Mouse (Mus musculus): ENCODE data around the gene Hat1. TPM values are rescaled to one million over a fixed set of nuclear protein-coding genes. Genes with fewer than 3 reads are reported as not detected.

The Hat1 gene
- 49.2 and 50.5 TPM in 2 replicates for polyA plus RNA-seq (2015; fragmentation: Nextera tagmentation; extraction: Ambion mirVana)

DNA sequence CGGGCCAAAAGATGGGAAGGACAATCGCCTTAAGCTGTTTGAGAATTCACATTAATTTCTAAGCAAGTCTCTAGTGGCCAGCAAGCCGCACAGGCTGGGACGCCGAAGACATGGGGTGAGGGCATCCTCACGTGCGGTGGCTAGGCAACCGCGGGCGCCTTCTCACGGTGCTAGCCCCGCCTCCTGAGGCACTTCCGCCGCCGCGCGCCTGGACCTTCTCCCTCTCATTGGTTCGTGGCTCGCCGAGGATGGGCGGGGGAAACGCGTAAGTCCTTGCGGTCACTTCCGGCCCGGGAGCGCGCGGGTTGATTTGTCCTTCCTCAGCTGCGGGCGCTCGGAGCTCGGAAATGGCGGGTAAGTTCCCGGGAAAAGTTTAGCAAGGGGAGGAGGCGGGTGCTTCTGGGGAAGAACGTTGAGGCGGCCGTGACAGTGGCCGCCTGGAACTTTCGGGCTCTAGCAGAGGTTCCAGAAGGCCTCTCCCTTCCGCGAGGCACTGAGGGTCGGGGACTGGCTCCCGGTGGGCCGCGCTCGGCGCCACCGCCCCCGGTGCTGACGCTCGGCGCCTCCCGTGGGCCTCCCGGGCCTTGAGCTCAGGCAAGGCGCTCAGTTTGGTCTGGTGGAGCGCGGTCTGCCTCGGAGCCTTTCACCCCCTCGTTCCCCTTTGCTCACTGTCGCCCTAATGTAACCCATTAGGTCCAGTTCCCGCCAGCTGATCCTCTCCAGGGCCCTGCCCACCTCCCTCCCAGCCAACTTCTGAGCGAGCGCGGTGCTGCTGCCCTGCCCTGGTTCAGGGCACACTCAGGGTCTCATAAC, at the start of gene Hat1:
Gene Hat1 (plus strand): TSS at position 8 of the 813 bp plus-strand sequence.
- H3K4me1 ChIP-seq (replicated peaks): peaks cover 13% of the 10 kb centered on the region
- no peaks in the 10 kb centered on the region for H3K9me3 ChIP-seq
- H3K27ac ChIP-seq (replicated peaks): peak within 1 kb of the TSS; percentile 64
- peak; percentile 99 for ATAC-seq (ENCODE audit: low read depth)
- H3K4me3 ChIP-seq: peak within 1 kb of the TSS; percentile 93
- peak within 1 kb of the TSS; percentile 77 for H3K9ac ChIP-seq
- H3K27me3 ChIP-seq: no peaks in the 10 kb centered on the region
- peak within 1 kb of the TSS; percentile 90 for H3K4me2 ChIP-seq
- under 1% methylated on average over 66 of the region's 66 CpGs for WGBS
- H3K36me3 ChIP-seq: peaks cover 19% of the 10 kb centered on the region

- no peak overlapping the region for H3K9ac ChIP-seq
- WGBS: 91% methylated on average over 5 of the region's 5 CpGs
- no peak overlapping the region for H3K27ac ChIP-seq (replicated peaks)
- ATAC-seq (ENCODE audit: low read depth): no peak
- H3K36me3 ChIP-seq: peaks cover 36% of the 10 kb centered on the region
- no peaks in the 10 kb centered on the region for H3K27me3 ChIP-seq
- no peaks in the 10 kb centered on the region for H3K4me1 ChIP-seq (replicated peaks)
- no peaks in the 10 kb centered on the region for H3K9me3 ChIP-seq
- no peak overlapping the region for H3K4me3 ChIP-seq
- no peak overlapping the region for H3K4me2 ChIP-seq
Measured at GRCm38 (mm10) chr2:71340126-71340525, 48.6 kb upstream of the Hat1 start.

- H3K4me3 ChIP-seq: no peak overlapping the region
- H3K9ac ChIP-seq: no peak overlapping the region
- no peaks in the 10 kb centered on the region for H3K27me3 ChIP-seq
- no peak for ATAC-seq (ENCODE audit: low read depth)
- no peaks in the 10 kb centered on the region for H3K9me3 ChIP-seq
- H3K4me2 ChIP-seq: no peak overlapping the region
- H3K27ac ChIP-seq (replicated peaks): no peak overlapping the region
- peaks cover 32% of the 10 kb centered on the region for H3K36me3 ChIP-seq
- H3K4me1 ChIP-seq (replicated peaks): no peaks in the 10 kb centered on the region
- WGBS: 95% methylated on average over 10 of the region's 10 CpGs
Measured at GRCm38 (mm10) chr2:71343884-71344640, 44.7 kb upstream of the Hat1 start.

DNA sequence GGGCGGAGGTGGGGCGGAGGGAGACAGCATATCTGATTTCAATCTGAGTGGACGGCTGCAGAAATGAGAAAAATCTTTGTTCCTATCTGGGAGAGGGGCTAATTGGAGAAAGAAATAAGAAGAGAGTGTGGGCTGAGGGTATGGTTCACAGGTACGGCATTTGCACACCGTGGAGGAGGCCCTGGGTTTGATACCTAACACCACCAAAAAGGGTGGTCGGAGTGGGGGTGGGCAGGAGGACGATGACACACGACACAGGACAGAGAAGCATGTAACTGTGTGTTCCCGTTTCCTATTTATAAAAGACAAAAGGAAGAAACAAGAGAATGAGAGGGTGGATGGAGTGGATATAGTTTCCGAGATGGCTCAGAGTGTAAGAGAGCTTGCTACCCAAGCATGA, 41.6 kb upstream of the Hat1 start:
- no peak for ATAC-seq (ENCODE audit: low read depth)
- H3K27ac ChIP-seq (replicated peaks): no peak overlapping the region
- 92% methylated on average over 10 of the region's 10 CpGs for WGBS
- no peaks in the 10 kb centered on the region for H3K27me3 ChIP-seq
- no peak overlapping the region for H3K4me2 ChIP-seq
- peaks cover 21% of the 10 kb centered on the region for H3K36me3 ChIP-seq
- H3K4me3 ChIP-seq: no peak overlapping the region
- no peak overlapping the region for H3K9ac ChIP-seq
- no peaks in the 10 kb centered on the region for H3K9me3 ChIP-seq
- no peaks in the 10 kb centered on the region for H3K4me1 ChIP-seq (replicated peaks)

GRCm38 (mm10) chr2:71347732-71348490, 40.8 kb upstream of the Hat1 start:
- H3K36me3 ChIP-seq: peaks cover 13% of the 10 kb centered on the region
- H3K4me3 ChIP-seq: no peak overlapping the region
- ATAC-seq (ENCODE audit: low read depth): no peak
- WGBS: 92% methylated on average over 20 of the region's 20 CpGs
- no peaks in the 10 kb centered on the region for H3K9me3 ChIP-seq
- no peak overlapping the region for H3K4me2 ChIP-seq
- no peaks in the 10 kb centered on the region for H3K4me1 ChIP-seq (replicated peaks)
- H3K27ac ChIP-seq (replicated peaks): no peak overlapping the region
- H3K9ac ChIP-seq: no peak overlapping the region
- no peaks in the 10 kb centered on the region for H3K27me3 ChIP-seq

DNA sequence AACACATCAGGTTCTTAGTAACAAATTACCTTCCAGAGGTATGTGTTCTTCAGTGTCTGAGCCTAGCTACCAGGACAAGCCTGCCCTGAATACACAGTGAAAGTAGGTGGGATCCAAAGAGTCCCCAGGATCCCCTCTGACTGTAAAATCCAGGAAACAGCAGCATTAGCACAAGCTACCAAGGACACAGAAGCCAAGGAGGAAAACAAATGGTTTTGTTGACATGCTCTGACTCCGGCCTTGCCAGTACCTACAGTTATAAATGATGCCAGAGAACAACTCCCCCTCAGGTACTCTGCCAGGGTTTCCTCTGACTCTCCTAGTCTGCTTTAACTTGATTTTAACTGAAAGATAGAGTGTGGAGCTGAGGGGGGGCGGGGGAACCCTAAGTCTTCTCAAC, 39.2 kb upstream of the Hat1 start:
- H3K27me3 ChIP-seq: no peaks in the 10 kb centered on the region
- H3K9me3 ChIP-seq: no peaks in the 10 kb centered on the region
- no peaks in the 10 kb centered on the region for H3K36me3 ChIP-seq
- 83% methylated on average over 2 of the region's 2 CpGs for WGBS
- no peak overlapping the region for H3K9ac ChIP-seq
- H3K27ac ChIP-seq (replicated peaks): no peak overlapping the region
- no peaks in the 10 kb centered on the region for H3K4me1 ChIP-seq (replicated peaks)
- ATAC-seq (ENCODE audit: low read depth): no peak
- no peak overlapping the region for H3K4me2 ChIP-seq
- H3K4me3 ChIP-seq: no peak overlapping the region

- H3K27ac ChIP-seq (replicated peaks): no peak overlapping the region
- H3K9me3 ChIP-seq: no peaks in the 10 kb centered on the region
- no peak overlapping the region for H3K9ac ChIP-seq
- H3K27me3 ChIP-seq: no peaks in the 10 kb centered on the region
- no peak overlapping the region for H3K4me3 ChIP-seq
- WGBS: 71% methylated on average over 7 of the region's 7 CpGs
- no peak for ATAC-seq (ENCODE audit: low read depth)
- H3K4me1 ChIP-seq (replicated peaks): no peaks in the 10 kb centered on the region
- H3K36me3 ChIP-seq: no peaks in the 10 kb centered on the region
- no peak overlapping the region for H3K4me2 ChIP-seq
Measured at GRCm38 (mm10) chr2:71350181-71350580, 38.6 kb upstream of the Hat1 start.

DNA sequence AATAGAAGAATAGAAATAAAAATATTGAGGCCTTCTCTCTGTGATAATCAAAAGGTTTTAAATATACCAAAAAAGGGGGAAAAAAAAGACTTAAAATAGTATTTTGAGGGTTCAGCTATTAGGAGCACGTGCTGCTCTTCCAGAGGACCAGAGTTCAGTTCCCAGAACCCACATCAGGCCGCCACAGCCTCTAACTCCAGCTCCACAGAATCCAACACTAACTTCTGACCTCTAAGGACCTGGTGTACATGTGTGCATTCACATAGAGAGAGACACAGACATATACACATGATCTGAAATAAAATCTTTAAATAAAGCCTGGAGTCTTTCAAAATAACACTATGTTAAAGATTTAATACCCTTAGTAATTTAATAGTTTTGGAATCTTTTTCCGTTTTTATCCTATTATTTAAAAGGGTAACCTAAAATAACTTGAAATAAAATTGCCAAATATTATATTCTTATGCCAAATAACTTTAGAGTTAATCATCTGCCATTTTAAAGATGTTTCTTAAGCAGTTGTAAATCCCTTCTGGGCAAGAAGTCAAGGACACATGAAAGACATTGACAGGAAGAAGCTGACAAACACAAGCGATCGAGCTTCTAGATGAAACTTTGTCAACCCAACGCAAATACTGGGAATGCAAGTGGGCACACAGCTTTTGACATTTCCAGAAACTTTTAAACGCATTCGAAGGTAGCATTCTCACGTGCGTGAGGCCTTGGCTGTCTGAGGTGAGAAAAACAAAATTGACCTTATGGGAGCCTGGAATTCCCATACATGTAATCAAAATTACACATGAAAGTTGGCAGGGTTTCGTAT, 37.6 kb upstream of the Hat1 start:
- Histone ChIP-seq H3K4me3 (no peak overlapping the region), H3K27me3 (no peaks in the 10 kb centered on the region), H3K27ac (replicated peaks) (no peak overlapping the region), H3K4me1 (replicated peaks) (no peaks in the 10 kb centered on the region), H3K9me3 (no peaks in the 10 kb centered on the region), H3K36me3 (no peaks in the 10 kb centered on the region), H3K9ac (no peak overlapping the region), H3K4me2 (no peak overlapping the region)
- ATAC-seq (ENCODE audit: low read depth): no peak
- 91% methylated on average over 11 of the region's 11 CpGs for WGBS

DNA sequence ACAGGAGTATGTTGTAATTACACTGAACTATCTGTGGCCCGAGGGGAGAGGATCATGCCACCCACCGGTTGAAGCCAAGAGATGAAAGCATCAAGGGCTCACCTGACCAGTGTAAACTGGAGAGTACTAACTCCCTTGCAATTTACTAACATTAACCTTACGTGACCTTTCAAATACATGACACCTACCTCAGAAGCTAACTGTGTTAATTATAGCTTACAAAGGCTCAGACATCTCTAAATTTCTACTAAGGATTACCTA, 37.1 kb upstream of the Hat1 start:
- Histone ChIP-seq H3K27ac (replicated peaks) (no peak overlapping the region), H3K9ac (no peak overlapping the region), H3K4me1 (replicated peaks) (no peaks in the 10 kb centered on the region), H3K27me3 (no peaks in the 10 kb centered on the region), H3K4me3 (no peak overlapping the region), H3K4me2 (no peak overlapping the region), H3K9me3 (no peaks in the 10 kb centered on the region), H3K36me3 (no peaks in the 10 kb centered on the region)
- WGBS: 87% methylated on average over 3 of the region's 3 CpGs
- no peak for ATAC-seq (ENCODE audit: low read depth)

DNA sequence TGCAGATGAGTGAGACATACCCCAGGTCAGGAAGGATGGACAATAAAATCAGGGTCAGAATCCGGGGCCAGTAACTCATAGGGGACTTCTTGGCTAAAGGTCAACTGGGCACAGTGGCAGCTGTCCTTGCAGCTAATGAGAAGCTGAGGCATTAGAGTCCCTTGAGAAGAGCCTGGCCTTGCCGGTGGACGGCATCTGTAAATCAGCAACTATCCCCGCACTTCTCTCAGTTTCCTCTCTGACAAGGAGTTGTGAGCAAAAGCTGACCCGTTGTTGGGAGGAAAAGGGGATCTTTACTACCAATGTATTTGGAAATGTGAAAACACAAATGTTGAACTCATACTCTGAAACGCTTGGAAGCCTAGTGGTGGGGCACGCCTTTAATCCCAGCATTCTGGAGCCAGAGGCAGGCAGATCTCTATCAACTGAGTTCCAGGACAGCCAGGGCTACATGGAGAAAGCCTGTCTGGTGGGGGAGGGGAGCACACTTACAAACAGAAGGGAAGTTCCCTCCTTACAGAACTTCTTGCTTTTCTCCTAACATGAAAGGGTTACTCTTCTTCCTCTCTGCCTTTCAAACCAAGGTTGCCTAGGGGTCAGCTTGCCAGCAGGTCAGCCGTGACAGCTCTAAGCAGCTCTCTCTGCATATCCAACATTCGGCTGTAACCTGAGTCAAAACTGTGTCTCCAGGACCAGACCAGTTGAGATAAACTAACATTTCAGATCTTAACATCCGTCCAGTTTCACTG, 35.3 kb upstream of the Hat1 start:
- Histone ChIP-seq H3K27me3 (no peaks in the 10 kb centered on the region), H3K27ac (replicated peaks) (no peak overlapping the region), H3K4me2 (no peak overlapping the region), H3K4me3 (no peak overlapping the region), H3K9ac (no peak overlapping the region), H3K4me1 (replicated peaks) (no peaks in the 10 kb centered on the region), H3K9me3 (no peaks in the 10 kb centered on the region), H3K36me3 (peaks cover 9% of the 10 kb centered on the region; the same call in 1 of the 2 replicates)
- no peak for ATAC-seq (ENCODE audit: low read depth)
- WGBS: 58% methylated on average over 10 of the region's 10 CpGs

- ATAC-seq (ENCODE audit: low read depth): no peak
- 76% methylated on average over 5 of the region's 5 CpGs for WGBS
- H3K4me2 ChIP-seq: no peak overlapping the region
- peaks cover 12% of the 10 kb centered on the region; the same call in 1 of the 2 replicates for H3K36me3 ChIP-seq
- H3K27ac ChIP-seq (replicated peaks): no peak overlapping the region
- no peaks in the 10 kb centered on the region for H3K4me1 ChIP-seq (replicated peaks)
- H3K9me3 ChIP-seq: no peaks in the 10 kb centered on the region
- H3K9ac ChIP-seq: no peak overlapping the region
- H3K4me3 ChIP-seq: no peak overlapping the region
- H3K27me3 ChIP-seq: no peaks in the 10 kb centered on the region
Measured at GRCm38 (mm10) chr2:71354055-71354425, 34.7 kb upstream of the Hat1 start.

Data from neural tube, embryonic 13.5 days (tissue).